Mouse (Mus musculus): ENCODE data around the gene Dnah6.

Dnah6 gene

DNA sequence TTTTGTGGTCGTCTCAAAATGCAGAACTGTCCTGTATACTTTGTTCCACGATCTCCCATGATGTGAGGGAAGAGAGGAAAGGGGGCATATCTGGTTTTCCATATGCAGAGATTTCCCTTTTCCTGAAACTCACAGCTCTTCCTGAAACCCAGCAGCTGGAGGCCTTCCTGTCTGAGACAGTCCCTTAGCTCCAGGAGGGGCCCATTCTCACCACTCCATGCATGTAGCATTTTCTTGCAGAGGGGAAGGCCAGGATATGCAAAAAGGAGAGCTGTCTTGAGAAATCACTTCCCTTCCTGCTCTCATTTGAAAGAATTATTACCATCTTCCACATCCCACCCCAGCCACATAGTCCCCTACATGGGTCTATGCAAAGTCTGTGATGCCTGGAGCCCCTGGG is 183.2 kb downstream of the Dnah6 start:
- in situ Hi-C loops (cut with MboI, MseI): no loop called here

DNA sequence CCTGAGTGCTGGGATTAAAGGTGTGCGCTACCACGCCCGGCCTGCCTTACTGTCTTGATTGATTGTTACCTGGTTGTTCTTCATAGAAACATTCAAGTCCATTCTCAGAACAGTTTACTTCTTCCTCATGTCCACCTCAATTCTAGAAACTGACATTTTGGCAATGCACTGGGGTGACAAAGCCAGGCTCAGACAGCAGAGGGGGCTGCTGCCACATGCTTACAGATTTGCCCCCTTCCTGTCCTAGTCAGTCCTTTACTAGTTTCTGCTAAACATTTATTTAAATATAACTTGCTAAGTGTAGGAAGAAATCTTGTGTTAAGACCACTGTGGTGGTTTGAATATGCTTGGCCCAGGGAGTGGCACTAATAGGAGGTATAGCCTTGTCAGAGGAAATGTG is 192.6 kb downstream of the Dnah6 start:
- in situ Hi-C loops (cut with MboI, MseI): no loop called here

DNA sequence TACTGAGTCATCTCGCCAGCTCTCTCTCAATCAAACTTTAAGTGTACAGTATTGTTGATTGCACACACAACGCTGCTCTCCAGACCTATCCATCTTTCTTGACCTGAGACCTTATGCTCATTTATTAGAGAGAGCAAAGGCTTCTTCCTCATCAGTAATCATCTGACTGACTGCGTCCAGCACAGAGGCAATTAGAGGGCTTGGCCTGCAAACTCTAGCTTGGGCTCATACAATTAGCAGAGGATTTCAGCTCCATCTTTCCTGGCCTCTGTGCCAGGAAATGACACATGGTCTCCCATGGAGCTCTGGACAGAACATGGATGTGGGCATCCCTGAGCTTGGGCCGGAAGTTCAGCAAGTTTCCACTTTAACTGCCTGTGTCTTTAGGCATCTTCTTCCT is 193.6 kb downstream of the Dnah6 start:
- in situ Hi-C loops (cut with MboI, MseI): no loop called here

DNA sequence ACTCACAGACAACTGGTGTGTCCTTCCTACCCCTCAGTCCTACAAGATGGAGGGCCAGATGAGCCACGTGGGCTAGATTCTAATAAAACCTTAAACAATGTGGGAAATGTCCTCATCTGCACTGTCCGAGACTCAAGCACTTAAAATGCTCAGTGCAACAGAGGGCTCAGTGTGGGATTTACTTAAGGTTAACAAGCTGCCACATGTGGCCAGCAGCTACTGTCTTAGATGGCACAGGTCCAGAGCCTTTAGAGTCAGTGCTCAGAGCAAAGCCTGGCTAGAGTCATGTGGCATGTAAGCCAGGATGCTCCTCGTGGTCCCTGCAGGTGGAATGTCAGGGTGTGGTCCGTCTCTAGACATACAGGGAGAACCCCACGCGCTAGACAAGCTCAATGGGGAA is 194.6 kb downstream of the Dnah6 start:
- in situ Hi-C loops (cut with MboI, MseI): no loop called here

DNA sequence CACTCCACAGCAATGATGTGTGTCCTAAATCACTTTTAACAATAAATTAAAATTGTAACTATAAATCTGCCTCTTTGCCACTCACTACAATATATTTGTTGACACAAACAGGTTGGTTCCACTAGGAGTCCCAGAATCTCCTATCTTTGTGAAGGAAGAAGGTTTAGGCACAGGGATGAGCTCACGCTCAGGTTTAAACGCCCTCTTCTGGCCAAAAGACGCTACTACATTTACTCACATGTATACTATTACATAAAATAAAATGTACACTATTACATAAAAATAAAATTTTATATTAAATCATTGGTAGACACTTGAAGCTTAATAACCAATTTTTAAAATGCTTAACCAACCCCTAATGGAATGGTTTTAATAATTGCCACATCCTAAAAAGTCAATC is 201.4 kb downstream of the Dnah6 start:
- in situ Hi-C loops (cut with MboI, MseI): loop anchor here (5.0 kb wide), 1 partner anchor 78 kb away; no protein-coding TSS in a partner anchor

DNA sequence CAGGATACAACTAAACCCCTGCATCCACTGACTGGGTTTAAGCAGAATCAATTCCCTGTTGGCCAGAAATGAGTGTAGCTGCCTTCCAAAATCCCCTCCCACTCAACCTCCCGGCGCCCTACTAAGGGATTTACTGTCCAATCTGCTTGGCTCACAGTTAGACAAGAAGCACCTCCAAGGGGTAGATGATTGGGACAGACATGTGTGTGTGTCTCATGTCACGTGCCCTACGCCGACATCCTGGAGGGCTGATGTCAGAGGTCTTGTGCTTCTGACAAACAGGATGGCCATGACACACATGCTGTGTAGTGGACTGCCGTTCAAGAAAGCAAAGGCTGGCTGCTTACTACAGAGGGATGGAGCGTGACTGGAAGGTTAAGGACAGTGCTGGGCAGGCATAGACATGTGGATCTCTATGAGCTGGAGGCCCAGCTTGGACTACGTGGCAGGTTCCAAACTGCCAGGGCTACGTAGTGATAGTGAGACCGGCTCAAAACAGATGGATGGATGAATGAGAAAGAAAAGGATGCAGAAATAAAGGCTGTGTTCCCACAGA is 202.6 kb downstream of the Dnah6 start:
- in situ Hi-C loops (cut with MboI, MseI): no loop called here

DNA sequence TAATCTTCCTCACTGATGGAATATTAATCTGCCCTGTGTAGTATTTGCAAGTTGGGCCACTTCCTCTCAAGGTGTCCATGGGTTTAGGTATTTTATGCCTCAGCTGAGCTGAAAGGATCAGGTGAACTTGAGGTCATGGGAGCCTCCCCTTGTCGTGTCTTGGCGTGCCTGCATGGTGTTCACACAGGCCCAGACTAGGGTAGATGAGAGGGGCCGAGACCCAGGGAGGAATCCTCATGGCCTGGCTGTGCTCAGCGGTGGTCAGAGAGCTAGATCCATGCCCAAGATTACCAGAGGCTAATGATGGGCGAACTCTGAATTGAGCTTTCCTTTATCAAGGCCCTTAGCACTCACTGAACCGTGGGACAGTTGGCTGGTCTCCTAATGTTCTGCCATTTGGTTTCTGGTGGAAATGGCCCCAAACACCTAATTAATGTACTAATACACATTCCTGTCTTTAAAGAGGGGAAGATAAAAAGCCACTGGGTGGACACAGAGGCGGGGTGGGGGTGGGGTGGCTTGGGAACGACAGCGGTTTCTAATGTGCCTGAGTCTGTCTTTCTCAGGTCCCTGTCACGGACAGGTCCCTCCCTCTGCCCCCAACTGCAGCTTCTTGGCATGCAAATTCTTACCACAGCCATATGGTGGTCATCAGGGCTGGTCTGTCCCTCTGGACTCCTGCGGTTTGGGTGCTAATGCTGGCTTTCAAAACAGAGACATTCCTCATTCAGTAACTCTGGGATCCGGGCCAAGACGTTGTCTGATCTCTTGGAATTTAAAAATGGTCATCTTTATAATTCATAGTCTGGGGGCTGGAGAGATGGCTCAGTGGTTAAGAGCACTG is 206.9 kb downstream of the Dnah6 start:
- in situ Hi-C loops (cut with MboI, MseI): no loop called here

DNA sequence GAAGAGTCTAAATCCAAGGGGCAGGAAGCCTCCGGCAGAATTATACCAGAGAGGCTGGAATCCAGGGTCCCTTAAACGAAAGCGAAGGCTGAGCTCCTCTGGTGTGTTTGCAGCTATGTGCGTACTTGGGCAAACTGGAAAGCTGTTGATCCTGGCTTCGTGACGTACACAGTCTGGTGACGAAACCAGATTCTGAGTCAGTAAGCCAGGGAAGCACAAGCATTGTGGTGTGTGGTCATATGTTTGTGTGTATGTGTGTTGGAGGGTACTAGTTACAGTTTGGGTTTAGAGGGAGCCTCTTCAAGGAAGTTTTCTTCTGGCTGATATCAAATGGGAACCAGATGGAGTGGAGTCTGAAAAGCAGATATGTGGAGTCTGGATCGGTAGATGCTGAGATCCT is 208.5 kb downstream of the Dnah6 start:
- in situ Hi-C loops (cut with MboI, MseI): no loop called here

DNA sequence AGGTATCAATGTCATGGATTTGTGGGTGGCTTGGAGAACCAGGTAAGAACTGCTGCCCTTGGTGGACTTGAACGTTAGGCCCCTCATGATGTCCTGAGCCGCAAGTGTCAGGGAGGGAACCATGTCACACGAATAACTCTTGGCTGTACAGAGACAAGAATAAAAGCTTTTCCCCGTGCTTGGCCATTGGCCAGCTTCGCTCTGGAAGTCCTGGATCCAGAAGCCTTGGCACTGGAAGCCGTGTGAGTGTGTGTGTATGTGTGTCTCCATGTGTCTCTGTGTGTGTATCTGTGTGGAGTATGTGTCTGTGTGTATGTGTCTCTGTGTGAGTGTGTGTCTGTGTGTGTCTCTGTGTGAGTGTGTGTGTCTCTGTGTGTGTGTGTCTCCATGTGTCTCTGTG is 209.6 kb downstream of the Dnah6 start:
- in situ Hi-C loops (cut with MboI, MseI): no loop called here

DNA sequence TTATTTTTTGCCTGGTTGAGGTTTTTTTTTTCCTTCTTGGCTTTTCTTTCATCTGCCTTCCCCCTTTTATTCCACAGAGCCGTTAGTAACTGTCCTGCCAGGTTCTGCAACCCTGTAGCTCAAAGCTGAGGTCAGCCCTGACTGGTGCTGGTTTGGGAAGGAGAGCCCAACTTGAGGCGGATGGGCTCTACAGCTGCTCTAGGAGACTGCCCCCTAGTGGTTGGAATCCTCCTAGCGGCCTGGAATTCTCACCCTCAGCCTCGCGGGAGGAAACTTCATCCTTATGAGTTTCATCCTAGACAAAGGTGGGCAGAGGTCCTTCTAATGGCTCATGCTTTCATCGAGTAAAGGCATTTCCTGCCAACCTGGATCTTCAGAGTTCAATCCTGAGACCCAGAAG is 211.4 kb downstream of the Dnah6 start:
- in situ Hi-C loops (cut with MboI, MseI): no loop called here

DNA sequence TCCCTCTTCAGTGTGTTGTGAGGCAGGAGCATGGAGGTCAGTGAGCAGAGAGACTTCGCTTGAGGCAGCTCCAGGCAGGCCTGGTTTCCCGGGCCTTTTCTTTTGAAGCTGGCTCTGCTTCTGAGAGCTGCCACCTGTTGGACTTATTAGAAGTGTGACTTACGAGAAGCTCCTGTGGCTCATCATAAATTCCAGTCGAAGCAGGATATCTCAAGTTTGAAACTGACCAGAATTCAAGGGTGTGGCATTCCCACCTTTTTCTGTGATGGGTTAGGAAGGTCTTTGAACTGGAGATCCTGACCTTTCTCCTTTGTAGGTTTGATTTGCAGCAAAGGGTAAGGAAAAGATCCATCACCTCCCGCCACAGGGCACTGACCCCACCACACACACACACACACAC is 217.8 kb downstream of the Dnah6 start:
- in situ Hi-C loops (cut with MboI, MseI): no loop called here

DNA sequence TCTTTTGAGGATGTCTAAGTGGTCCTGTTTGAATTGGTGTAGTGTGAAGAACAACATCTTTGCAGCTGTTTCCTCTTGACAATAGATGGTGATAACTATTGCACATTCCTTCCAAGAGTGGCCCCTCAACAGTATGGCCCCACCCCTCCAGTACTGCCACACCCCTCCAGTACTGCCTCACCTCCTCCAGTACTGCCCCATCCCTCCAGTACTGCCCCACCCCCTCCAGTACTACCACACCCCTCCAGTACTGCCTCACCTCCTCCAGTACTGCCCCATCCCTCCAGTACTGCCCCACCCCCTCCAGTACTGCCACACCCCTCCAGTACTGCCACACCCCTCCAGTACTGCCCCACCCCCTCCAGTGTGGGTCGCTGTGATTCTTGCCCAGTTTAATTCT is 219.1 kb downstream of the Dnah6 start:
- in situ Hi-C loops (cut with MboI, MseI): no loop called here

DNA sequence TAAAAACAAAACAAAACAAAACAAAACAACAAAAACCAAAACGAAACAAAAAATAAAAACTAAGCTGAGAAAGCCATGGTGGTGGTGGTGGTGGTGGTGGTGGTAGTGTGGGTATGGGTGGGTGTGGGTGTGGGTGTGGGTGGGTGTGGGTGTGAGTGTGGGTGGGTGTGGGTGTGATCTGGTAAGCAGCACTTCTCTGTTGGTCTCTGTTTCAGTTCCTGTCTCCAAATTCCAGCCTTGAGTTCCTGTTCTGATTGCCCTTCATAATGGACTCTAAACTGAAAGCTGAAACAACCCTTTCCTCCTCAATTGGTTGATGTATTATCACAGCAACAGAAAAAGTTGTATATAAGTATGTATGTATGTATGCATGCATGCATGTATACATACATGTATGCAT is 222.6 kb downstream of the Dnah6 start:
- in situ Hi-C loops (cut with MboI, MseI): no loop called here

DNA sequence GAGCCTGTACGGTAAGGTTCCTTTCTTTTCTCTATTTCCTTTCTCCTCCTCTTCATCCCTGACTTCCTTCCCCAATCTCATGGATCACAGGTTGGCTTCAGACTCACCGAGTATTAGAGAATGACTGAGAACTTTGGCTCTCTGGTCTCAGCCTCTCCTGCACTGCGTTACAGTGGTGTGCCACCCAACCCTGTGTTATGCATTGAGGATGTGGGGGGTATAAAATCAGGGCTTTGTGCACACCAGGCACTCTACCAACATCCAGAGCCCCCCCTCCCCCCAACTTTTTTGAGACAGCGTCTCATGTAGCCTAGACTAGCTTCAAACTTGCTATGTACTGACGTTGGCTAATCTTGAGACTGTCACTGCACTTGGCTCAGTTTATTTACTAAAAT is 227.8 kb downstream of the Dnah6 start:
- in situ Hi-C loops (cut with MboI, MseI): no loop called here

DNA sequence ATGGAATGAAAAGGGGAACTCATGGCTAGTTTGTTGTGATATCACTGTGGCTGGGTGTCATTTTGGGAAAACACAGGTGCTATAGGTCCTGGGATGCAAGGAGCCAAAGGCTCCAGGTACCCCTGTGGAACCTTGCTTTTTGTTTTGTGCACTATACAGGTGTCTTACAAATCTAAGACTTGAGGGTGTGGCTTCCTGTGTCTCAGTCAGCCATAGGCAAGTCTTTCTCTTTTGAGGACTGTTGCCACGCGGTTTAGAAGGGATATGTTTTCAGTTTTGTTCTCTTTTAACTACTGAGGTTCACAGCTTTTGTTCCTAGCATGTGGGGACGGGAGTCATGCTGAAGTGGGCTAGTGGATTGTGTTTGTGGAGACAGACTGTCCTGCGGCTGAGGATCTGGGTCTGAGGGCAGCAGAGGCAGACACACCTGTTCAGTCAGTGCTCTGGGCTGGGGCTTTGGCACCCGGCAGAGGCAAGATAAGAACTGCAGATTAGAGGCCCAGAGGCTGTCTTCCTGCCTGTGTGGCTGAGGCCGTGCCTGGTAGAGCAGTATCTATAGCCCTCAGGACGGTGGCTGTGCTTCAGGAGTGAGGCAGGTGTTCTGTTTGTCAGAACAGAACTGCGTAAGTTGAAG is 228.3 kb downstream of the Dnah6 start:
- in situ Hi-C loops (cut with MboI, MseI): no loop called here

DNA sequence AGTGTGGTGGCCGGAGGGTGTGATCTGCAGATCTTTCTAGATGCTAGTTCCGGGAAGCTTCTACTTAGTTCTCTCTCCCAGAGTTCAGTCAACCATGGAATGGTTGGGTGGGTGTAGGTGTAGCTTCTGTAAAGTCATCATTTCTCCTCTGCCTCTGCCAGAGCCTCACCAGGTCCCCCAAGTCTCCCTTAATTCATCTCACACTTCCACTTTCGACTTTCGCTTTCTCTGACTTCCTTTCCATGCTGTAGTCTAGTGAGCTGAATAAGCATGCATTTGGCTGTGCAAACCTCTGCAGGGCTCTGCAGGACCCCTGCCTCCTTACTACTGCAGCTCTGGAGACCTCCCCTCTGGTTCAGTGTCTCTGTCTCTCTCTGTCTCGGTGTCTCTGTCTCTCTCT is 231.2 kb downstream of the Dnah6 start:
- in situ Hi-C loops (cut with MboI, MseI): no loop called here

DNA sequence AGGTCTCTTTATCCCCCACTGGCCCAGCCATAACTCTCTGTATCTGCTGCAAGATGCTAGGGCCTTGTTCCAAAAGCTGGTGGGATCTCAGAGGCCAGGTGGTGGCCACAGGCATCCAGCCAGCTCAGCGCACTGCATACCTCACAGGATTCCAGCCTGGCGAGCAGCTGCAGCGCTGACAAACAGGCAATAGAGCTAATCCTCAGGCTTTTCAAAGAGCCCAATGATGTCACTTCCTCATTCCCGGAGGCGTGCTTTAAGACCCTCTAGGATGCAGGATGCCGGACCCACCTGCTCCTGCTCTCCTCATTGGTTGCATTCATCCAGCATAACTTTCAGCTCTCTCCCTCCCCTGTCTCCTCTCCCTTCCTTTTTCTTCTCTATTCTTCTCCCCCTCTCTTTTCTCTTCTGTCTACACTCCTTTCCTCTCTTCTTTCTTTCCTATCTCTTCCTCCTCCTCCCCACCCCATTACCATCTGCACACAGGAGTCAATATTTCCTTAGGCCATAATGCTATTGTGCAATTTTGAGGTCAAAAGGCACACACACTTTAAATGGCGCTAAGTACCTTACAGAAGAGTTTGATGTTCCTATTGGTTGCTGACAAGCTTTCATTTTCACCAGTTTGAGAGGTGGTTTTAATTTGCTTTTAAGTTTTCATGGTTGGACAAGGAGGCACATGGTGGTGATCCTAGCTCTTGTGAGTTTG is 232.3 kb downstream of the Dnah6 start:
- in situ Hi-C loops (cut with MboI, MseI): no loop called here

DNA sequence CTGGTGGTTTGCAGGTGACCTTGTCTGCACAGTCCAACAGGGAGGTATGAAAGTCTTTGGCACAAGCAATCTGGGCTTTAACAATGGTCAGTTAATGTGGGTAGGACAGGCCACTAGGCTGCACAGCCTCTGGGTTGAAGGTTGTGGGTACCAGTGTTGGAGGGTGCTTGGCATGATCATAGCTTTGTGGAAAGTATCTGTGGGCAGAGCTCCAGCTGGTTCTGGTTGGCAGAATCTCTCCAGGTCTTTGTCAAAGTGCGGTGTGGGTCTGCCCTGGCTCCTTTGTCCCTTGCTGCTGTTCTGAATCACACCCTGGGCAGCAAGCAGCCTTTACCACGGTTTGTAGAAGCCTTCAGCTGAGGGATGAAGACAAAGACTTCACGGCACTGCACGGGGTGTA is 238.9 kb downstream of the Dnah6 start:
- in situ Hi-C loops (cut with MboI, MseI): no loop called here

DNA sequence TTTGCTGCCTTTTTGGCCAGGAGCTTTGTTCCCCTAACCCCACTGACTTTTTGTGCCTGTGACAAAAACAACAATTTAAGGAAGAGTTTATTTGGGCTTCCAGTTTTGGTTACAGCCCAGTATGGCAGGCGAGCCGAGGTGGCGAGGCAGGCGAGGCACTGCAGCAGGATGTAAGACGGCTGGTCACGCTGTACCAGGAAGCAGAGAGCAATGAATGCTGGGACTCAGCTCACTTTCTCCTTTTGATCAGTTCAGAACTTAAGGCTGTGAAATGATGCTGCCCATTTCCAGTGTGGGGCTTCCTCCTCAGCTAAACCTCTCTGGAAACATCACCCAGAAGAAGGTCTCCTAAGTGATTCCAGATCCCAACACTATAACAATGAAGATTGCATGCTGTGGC is 239.6 kb downstream of the Dnah6 start:
- in situ Hi-C loops (cut with MboI, MseI): no loop called here

DNA sequence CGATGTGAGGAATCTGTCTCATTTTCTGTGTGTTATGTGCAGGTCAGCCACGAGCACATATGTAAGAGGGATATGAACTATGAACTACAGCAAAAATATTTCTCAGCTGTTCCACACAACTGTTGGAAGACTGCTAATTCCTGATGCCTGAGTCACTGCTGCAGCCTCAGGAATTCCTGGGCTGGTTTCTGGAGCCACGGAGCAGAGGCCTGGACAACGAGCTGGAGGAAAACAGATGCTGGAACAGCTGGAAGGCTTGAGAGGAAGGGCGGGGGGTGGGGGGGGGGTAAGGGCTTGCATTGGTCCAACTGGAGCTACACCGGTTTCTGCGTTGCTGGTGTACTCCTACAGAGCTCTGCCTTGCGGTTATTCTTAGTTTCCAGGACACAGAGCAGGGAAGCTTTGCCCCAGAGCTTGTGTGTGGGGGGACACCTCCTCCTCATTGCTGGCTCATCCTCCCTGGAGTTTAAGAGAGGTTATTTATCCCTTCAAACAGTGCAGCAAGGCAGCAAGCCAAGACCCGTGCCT is 240.3 kb downstream of the Dnah6 start:
- in situ Hi-C loops (cut with MboI, MseI): no loop called here

DNA sequence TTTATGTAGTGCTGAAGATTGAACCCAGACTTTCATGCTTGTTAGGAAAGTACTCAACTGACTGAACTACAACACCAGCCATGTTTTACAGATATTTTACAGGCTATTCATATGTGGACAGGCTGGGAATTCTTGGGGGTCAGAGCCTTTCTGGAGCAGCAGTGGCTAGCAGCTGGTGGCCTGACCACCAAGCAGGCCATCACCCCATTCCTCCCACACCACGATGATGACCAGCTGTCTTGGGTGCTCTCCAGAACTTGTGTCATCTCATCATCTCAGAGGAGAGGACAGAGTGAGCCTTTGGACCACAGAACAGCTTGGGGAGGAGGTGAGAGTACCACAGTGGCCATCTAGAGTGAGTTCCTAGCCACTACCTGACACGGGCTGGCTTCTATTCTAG is 244.6 kb downstream of the Dnah6 start:
- in situ Hi-C loops (cut with MboI, MseI): no loop called here

DNA sequence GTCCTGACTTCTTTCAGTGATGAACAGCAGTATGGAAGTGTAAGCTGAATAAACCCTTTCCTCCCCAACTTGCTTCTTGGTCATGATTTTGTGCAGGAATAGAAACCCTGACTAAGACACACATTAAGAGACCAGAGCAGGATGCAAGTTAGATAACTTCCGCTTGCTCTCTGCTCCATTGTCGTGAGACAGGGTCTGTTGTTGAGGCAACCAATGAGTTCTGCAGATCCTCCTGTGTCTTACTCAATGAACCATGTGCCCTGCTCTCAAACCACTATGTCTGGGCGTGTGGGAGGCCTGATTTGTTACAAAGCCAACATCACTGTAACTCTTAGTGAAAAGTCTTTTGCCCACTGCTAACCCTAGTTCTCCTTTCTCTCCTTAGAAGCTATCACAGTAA is 250.4 kb downstream of the Dnah6 start:
- in situ Hi-C loops (cut with MboI, MseI): no loop called here
